Mouse (Mus musculus) retina, postnatal 7 days (tissue): ENCODE measurements around the gene Gpn1.
"Not testable (repeated sequence)": the region's sequence is repeated elsewhere in the genome, so short reads cannot be mapped to it uniquely, and the experiment has no call there.

ENCODE experiments used
- DNase-seq: peaks from one replicate; pipeline ENCODE4 v3.0.0-alpha.2; 2012; ENCODE audit warnings: low read depth, low spot score

Gpn1 gene

DNA sequence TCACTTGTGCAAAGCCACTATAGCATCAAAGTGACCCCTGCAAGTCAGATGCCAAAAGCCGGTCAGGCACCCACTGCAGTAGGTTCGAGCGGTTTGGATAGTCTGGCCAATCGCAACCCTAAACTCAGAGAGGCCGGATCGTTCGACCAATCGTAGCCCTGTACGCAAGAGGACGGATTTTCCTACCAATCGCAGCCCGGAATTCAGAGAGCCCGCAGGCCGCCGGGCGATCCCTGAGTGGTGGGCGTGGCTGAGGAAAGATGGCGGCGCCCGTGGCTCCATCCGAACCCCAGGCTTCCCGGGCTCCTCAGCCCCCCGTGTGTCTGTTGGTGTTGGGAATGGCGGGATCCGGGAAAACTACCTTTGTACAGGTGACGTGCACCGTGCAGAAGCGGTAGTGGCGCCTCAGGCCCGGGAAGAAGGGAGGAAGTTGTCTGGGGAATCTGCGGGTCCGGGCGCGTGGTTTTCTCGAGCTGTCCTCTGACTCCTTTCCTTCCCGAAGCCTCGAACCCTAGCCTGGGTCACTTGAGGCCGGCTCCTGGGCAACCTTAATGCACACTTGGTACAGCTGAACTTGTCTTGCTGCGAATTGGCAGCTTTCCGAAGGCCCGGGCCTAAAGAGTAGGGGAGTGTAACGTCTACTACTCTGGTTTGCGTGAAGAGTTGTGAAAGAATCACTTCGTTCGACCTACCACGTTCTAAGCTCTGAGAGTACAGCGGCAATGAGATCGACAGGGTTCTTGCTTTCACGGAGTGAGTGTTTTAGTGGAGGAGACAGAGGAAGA, at the start of gene Gpn1:
Gpn1 (plus strand) TSS at position 229 of the 785 bp plus-strand sequence.
- peak; percentile 82 for DNase-seq

- no peak for DNase-seq
These were observed 43.2 kb upstream of the Gpn1 start for GRCm38 (mm10) chr5:31451336-31451735.

DNA sequence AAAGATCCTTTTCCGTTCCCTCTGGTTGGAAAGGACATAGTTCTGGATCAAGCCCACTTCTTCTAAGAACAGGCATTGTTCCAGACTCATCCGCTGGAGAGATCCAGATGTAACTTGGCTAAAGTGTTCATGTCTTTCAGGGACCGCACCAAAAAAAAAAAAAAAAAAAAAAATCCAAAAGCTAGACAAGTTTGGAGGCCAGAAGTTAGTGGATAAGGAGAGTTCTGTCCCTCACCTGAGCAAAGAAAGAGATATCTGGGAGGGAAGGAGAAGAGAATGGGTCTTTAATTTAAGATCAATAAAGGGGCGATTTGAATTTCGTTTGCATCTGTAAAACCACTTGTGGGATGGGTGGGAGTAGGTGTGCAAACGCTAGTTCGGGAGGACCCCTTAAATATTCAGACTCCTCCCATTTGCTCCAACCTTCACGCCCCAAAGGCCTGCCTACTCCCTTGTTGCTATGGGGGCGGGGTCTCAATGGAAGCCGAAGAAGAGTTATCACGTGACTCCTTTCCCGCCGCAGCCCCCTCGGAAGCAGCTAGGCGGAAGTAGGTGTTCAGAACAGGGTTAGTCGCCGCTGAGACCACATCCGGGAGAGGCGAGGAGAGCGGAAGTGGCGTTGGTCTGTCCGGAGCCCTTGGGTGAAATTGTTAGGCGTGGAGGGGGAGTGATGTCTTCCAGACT, 42.5 kb upstream of the Gpn1 start, which contains the start of gene Zfp512:
Zfp512 (plus strand) TSS at position 554 of the 684 bp plus-strand sequence.
- DNase-seq = peak; percentile 90

DNA sequence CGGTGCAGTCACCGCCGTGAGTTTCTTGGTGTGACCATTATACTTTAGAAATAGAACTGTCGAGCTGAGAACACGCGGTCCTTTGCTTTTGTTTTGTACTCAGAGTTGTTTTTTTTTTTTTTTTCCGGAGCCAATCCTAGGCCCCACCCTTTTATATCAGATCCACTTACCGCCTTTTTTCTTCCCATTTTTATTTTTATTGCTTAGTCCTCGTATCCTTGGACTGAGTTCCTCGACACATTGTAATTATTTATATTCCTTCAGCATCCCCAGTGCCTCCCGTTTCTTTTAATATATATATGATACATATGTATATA, 42.0 kb upstream of the Gpn1 start:
- no peak for DNase-seq

DNA sequence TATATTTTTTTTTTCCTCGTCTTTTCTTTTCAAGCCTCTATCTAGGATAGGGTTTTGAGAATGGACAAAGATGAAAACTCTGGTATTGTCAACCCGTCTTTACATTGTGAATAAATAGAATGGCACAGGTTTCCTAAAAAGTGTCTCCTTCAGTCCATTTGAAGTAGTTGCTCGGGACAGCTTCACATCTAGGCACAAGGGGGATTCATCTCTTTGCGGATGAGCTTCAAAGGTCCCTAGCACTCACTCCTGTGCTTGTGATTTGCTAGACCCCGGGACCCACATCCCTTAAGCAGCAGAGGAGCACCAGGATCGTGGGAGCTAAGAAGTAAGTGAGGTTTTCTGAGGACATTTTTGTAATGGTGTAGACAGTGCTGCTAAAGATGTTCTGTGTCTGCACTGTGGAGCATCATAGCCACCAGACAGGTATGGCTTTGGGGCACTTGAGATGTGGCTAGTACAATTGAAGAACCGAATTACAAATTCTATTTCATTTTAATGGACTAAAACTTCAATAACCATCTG, 41.6 kb upstream of the Gpn1 start:
- DNase-seq = no peak

DNA sequence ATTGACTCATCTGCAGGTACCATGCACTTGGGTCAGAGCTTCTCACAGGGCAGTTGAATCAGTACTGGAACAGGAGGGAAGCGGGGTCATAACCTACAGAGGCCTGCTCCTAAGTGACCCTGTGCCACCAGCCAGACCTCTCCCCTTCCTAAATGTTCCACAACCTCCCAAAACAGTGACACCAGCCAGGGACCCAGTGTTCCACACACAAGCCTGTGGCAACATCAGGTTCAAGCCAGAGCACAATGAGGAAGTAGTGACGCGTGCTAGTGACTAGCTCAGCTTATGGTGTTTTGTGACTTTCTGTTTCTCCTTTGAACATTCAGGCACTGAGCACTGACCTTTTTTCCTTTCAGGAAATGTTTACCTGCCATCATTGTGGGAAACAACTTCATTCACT, 26.7 kb upstream of the Gpn1 start:
- DNase-seq = no peak

GRCm38 (mm10) chr5:31469711-31470110, 24.8 kb upstream of the Gpn1 start:
- DNase-seq = no peak

DNA sequence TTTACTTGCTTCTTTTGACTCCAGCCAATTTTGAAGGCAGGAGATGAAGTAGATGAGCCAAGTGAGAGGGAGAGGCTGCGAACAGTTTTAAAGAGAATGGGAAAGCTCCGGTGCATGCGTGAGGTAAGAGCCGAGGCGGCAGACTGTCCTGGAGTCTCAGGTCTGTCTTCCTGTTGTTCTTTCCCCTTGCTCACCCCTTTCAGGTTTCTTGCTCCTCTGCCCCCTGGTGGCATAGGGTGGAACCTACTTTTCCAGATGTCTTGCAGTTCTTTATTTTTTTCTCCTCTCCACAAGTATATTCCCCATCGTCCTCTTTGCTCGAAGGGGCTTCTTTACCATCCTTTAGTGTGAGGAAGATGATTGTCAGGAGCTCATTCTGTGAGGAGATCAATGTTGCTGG, 24.2 kb upstream of the Gpn1 start:
- DNase-seq = peak; percentile 9

DNA sequence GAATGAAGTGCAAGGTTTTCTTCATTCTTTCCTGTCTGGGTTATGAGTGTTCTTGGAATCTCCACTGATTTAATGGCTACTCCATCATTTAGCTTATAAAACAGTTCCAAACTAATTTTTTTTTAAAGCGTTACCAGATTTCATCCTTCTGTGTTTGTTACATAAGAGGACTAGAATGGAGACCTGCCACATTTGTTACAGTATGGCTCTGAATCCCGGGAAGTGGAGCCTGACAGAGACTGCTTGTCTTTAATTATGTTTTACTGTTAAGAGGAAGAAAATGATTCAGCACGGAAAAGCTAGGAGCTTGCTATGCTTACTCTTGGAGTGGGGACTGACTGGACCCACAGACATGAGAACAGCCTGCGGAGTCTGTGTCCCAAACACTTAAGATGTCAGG, 14.0 kb upstream of the Gpn1 start:
- DNase-seq = no peak

DNA sequence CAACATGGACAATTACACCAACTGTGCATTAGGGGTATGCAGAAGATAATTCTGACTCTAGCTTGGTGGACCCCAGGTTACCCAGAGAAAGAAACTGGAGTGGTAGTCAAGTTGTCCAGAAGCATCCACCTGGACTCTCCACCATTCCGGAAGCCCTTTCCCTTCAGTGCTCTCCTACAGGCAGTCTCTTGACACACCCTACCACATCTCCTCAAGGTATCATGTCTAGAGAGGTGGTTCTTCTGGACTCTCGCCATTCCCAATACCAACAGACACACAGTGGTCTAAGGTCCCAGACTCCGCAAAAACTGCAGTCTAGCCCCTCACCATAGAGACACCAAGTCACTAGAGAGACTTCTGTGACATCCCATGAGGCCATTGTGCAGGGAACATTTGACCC, 9.1 kb upstream of the Gpn1 start, which contains the start of gene 4930548H24Rik:
4930548H24Rik (plus strand) TSS at position 301 of the 400 bp plus-strand sequence.
- no peak for DNase-seq

GRCm38 (mm10) chr5:31487889-31488288, 6.7 kb upstream of the Gpn1 start:
- DNase-seq = no peak

GRCm38 (mm10) chr5:31489116-31489769, 5.3 kb upstream of the Gpn1 start:
- no peak for DNase-seq

GRCm38 (mm10) chr5:31492031-31492430, 2.5 kb upstream of the Gpn1 start:
- DNase-seq = no peak

GRCm38 (mm10) chr5:31504843-31505242, 10.3 kb downstream of the Gpn1 start:
- no peak for DNase-seq

GRCm38 (mm10) chr5:31512481-31512880, 17.9 kb downstream of the Gpn1 start:
- DNase-seq = no peak

- DNase-seq = no peak
These were observed 26.0 kb downstream of the Gpn1 start for GRCm38 (mm10) chr5:31520556-31520955.

DNA sequence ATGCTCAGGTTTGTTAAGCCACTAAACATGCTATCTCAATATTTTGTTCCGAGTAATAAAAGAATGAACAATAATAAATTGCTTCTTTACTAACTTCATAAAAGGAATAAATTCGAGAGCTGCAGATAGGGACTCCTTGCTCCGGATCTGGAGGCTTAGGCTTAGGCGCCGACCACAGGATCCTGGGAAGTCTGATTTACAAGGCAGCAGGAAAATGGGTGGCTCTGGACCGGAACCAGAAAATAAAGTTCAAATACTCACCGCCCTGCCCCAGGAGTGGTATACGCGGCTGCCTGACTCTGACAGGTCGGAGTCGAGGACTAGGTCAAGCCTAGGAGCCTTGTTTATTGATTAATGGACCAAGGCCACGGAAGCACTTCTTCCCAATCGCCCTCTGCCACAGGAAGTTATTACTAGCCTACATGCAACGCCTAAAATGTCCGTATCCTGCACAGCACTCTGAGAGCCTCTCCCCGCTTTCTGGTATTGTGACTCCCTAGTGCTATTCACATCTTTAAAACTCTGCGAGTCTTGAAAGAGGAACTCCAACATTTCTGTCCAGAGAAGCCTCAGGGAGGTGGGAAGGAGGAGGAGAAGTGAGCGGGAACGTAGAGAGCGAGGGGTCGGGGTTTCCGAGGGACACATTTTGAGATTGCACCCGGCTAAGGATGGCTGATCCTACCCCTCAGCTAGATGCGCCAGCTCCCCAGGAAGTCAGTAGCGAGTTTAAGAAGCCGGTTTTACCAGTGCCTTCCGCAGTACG, 32.0 kb downstream of the Gpn1 start, which contains the start of gene Slc4a1ap:
Slc4a1ap (plus strand) TSS at position 642 of the 763 bp plus-strand sequence.
- DNase-seq = peak; percentile 87

DNA sequence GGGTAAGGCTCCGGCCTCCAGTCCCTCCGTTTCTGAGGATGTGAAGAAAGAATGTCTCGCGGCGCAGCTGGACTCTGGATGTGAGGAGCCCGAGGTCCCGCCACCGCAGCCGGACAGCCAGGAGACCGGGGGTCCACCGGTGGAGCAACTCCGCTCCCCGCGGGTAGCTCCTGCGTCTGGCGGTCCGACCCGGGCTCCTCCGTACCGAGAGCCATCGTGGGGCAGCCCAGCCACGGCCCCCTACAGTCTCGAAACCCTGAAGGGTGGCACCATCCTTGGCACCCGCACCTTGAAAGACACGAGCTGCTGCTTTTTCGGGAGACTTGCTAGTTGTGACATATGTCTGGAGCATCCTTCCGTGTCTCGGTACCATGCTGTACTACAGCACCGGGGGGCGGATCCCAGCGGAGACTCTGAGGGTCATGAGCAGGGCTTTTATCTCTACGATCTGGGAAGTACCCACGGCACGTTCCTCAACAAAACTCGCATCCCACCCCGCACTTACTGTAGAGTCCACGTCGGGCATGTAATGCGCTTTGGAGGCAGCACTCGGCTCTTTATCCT, 32.7 kb downstream of the Gpn1 start:
- DNase-seq = no peak

DNA sequence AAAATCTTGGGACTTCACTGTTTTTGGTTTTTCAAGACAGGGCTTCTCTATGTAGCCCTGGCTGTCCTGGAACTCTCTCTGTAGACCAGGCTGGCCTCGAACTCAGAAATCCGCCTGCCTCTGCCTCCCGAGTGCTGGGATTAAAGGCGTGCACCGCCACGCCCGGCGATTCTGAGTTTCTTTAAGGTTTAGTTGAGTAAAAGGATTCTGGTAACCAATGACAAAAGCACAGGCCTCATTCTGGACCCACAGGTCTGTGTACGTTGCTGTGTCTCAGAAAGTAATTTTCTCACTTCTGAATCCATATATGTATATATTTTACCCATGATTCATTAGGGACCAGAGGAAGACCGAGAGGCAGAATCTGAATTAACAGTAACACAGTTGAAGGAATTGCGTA, 33.2 kb downstream of the Gpn1 start, which contains the start of gene Supt7l:
Supt7l (minus strand) TSS at position 101 of the 400 bp plus-strand sequence.
- not testable (repeated sequence) for DNase-seq

DNA sequence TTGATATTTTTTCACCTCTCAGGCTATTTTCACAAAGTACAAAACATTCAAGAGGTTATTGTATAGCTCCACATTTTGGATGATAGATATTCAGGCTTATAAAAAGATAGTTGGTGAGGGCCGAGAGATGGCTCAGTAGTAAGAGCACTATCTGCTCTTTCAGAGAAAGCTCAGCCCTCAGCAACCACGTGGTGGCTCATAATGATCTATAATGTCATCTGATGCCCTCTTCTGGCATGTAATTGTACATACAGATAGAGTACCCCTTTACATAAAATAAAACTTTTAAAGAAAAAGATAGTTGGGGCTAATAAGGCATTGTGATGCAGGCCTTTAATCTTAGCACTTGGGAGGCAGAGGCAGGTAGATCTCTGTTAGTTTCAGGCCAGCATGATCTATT, 34.0 kb downstream of the Gpn1 start:
- DNase-seq = no peak

- no peak for DNase-seq
These were observed 40.7 kb downstream of the Gpn1 start for GRCm38 (mm10) chr5:31535228-31535627.
